Mouse (Mus musculus): ENCODE measurements around the gene Rbbp8nl.

The Rbbp8nl gene

GRCm38 (mm10) chr2:180229129-180229528 is 60.5 kb downstream of the Rbbp8nl start:
- no peak for DNase-seq (ENCODE audit: low read depth, low spot score)

DNA sequence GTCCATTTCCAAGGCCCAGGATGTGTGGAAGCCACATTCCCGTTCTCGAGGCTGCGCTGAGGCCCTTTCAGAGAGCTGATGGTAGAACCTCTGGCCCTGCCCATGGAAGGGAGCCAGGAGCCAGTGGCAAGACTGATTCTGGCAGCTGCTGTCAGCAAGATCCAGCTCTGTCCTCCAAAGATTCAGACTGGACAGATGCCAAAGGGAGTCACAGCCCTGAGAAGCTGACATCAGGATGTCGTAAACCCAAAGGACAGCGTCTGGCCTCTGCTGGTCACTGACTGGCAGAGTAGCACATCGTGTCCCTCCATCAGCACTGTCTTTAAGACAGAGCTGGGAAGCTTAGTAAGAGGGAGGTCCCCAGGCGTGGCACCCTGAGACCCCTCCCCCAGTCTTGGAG is 61.1 kb downstream of the Rbbp8nl start:
- no peak for DNase-seq (ENCODE audit: low read depth, low spot score)

GRCm38 (mm10) chr2:180228060-180228458 is 61.6 kb downstream of the Rbbp8nl start:
- DNase-seq (ENCODE audit: low read depth, low spot score): no peak

Data from retina, postnatal 7 days (tissue).